Mouse (Mus musculus) heart, postnatal 0 days (tissue): ENCODE results near the gene Irf2bp1. TPM values are rescaled to one million over a fixed set of nuclear protein-coding genes. Genes with fewer than 3 reads are reported as not detected.
A peak's percentile ranks its signal among the peaks of the same experiment; 100 is the strongest.

Source experiments
- ATAC-seq: fragments of 200-750 bp; cut with Nextera tagmentation; 2 replicates; pipeline ENCODE4 v1.8.0; 2017; ENCODE audit warnings: low read depth, moderate number of reproducible peaks, moderate library complexity; ENCODE audit not compliant: insufficient read depth
- DNase-seq: peaks from one replicate; pipeline ENCODE4 v3.0.0-alpha.2; 2016; ENCODE audit warnings: low spot score
- H3K27ac ChIP-seq: fragments of 300-500 bp; sonication (generic); 2 replicates; pipeline ENCODE4 v1.5.1; 2014; ENCODE audit warnings: low read depth, mild to moderate bottlenecking
- H3K27me3 ChIP-seq: fragments of 300-500 bp; sonication (generic); 2 replicates; pipeline ENCODE4 v1.6.1; 2014; ENCODE audit warnings: low read length, mixed read lengths; ENCODE audit not compliant: control insufficient read depth, insufficient read depth
- H3K36me3 ChIP-seq: fragments of 300-500 bp; sonication (generic); replicated peaks from 2 replicates; pipeline ENCODE4 v1.6.1; 2014; ENCODE audit warnings: low read length, mixed read lengths; ENCODE audit not compliant: control insufficient read depth, insufficient read depth
- H3K4me1 ChIP-seq: fragments of 300-500 bp; sonication (generic); 2 replicates; pipeline ENCODE4 v1.6.1; 2014; ENCODE audit warnings: antibody characterized with exemption; ENCODE audit not compliant: control insufficient read depth, insufficient read depth
- H3K4me2 ChIP-seq: fragments of 300-500 bp; sonication (generic); 2 replicates; pipeline ENCODE4 v1.6.1; 2014; ENCODE audit warnings: low read depth, mild to moderate bottlenecking, low read length, moderate library complexity
- H3K4me3 ChIP-seq: fragments of 300-500 bp; sonication (generic); 2 replicates; pipeline ENCODE4 v1.5.1; 2014; ENCODE audit warnings: low read depth, low read length
- H3K9ac ChIP-seq: fragments of 300-500 bp; sonication (generic); replicated peaks from 2 replicates; pipeline ENCODE4 v1.6.1; 2014; ENCODE audit warnings: low read depth, low read length, mixed read lengths
- H3K9me3 ChIP-seq: fragments of 300-500 bp; sonication (generic); replicated peaks from 2 replicates; pipeline ENCODE4 v1.6.1; 2016; ENCODE audit warnings: low read length; ENCODE audit not compliant: control insufficient read depth
- CTCF ChIP-seq: IDR thresholded peaks from 2 replicates; pipeline ENCODE4 v1.5.1; 2016; ENCODE audit warnings: antibody characterized with exemption, control low read depth, low read depth
- EP300 ChIP-seq: IDR thresholded peaks from 2 replicates; pipeline ENCODE4 v1.6.1; 2016; ENCODE audit warnings: antibody characterized with exemption, low read depth
- WGBS: fragments of 180-500 bp; shearing (Covaris S2); extraction: QIAGEN DNeasy Blood & Tissue Kit; methylation state at CpG from one replicate; pipeline ENCODE4 v1.1.7; 2014; 5-methylcytosine and 5-hydroxymethylcytosine counted together
- polyA plus RNA-seq: library from polyadenylated mRNA; unstranded; fragments of >200 nt; fragmentation: Nextera tagmentation; extraction: Ambion mirVana; gene quantifications from 2 replicates; pipeline ENCODE4 v1.2.1, GENCODE M21; 2015
- total RNA-seq: library from RNA; depleted of rRNA; stranded (reverse); fragments of >200 nt; gene quantifications from 2 replicates; pipeline ENCODE4 v1.2.3, GENCODE M21; 2014; ENCODE audit warnings: low replicate concordance

The Irf2bp1 gene
- total and polyA plus RNA-seq, 2 experiments from 2014 or later = 7.1 to 51.3 TPM

- Histone ChIP-seq H3K9me3 (no peaks in the 10 kb centered on the region), H3K36me3 (0 out of 2 replicates have a peak, but pooled peaks cover 14% of the 10 kb centered on the region), H3K4me3 (peak overlapping the region; percentile 75), H3K4me1 (peaks cover 14% of the 10 kb centered on the region), H3K4me2 (peak overlapping the region; percentile 91), H3K9ac (peak overlapping the region; percentile 77), H3K27ac (peak overlapping the region; percentile 90; the same call in 1 of the 2 replicates), H3K27me3 (no peaks in the 10 kb centered on the region)
- 6% methylated on average over 34 of the region's 34 CpGs for WGBS
- no peak for ATAC-seq
- TF ChIP-seq EP300 (no peak), CTCF (no peak)
- no peak for DNase-seq
Observed at GRCm38 (mm10) chr7:19004631-19005079, 811 bp downstream of the Irf2bp1 start.

- Histone ChIP-seq H3K9me3 (no peaks in the 10 kb centered on the region), H3K27me3 (no peaks in the 10 kb centered on the region), H3K27ac (no peak overlapping the region), H3K4me3 (no peak overlapping the region), H3K9ac (no peak overlapping the region), H3K4me1 (peaks cover 14% of the 10 kb centered on the region), H3K4me2 (peak overlapping the region; percentile 91; the same call in 1 of the 2 replicates), H3K36me3 (0 out of 2 replicates have a peak, but pooled peaks cover 14% of the 10 kb centered on the region)
- TF ChIP-seq EP300 (no peak), CTCF (no peak)
- WGBS = 85% methylated on average over 34 of the region's 34 CpGs
- ATAC-seq (no peak), DNase-seq (no peak)
Observed at GRCm38 (mm10) chr7:19005417-19006121, 1.7 kb downstream of the Irf2bp1 start.

- DNase-seq = peak; percentile 90
- no peak for TF ChIP-seq EP300
- peak; percentile 100 for TF ChIP-seq CTCF
- Histone ChIP-seq H3K4me2 (no peak overlapping the region), H3K27me3 (no peaks in the 10 kb centered on the region), H3K4me3 (no peak overlapping the region), H3K4me1 (peaks cover 14% of the 10 kb centered on the region), H3K36me3 (0 out of 2 replicates have a peak, but pooled peaks cover 14% of the 10 kb centered on the region), H3K27ac (no peak overlapping the region), H3K9me3 (no peaks in the 10 kb centered on the region), H3K9ac (no peak overlapping the region)
- 5% methylated on average over 12 of the region's 12 CpGs for WGBS
- peak; percentile 25; the same call in 1 of the 2 replicates for ATAC-seq
Observed at GRCm38 (mm10) chr7:19006476-19006875, 2.6 kb downstream of the Irf2bp1 start.

- no peaks in the 10 kb centered on the region for H3K27me3 ChIP-seq
- H3K36me3 ChIP-seq = 0 out of 2 replicates have a peak, but pooled peaks cover 14% of the 10 kb centered on the region
- no peak for TF ChIP-seq CTCF
- no peak for TF ChIP-seq EP300
- H3K9me3 ChIP-seq = no peaks in the 10 kb centered on the region
- no peak overlapping the region for H3K4me2 ChIP-seq
- H3K27ac ChIP-seq = no peak overlapping the region
- H3K4me3 ChIP-seq = no peak overlapping the region
- peaks cover 20% of the 10 kb centered on the region for H3K4me1 ChIP-seq
- no peak for DNase-seq
- no peak for ATAC-seq
- WGBS = 82% methylated on average over 13 of the region's 13 CpGs
- H3K9ac ChIP-seq = no peak overlapping the region
Observed at GRCm38 (mm10) chr7:19007026-19007977, 3.5 kb downstream of the Irf2bp1 start.

GRCm38 (mm10) chr7:19010581-19010980 lies 6.7 kb downstream of the Irf2bp1 start:
- no peaks in the 10 kb centered on the region for H3K9me3 ChIP-seq
- 79% methylated on average over 7 of the region's 7 CpGs for WGBS
- H3K27ac ChIP-seq = no peak overlapping the region
- TF ChIP-seq EP300 (no peak), CTCF (no peak)
- ATAC-seq = no peak
- H3K4me3 ChIP-seq = no peak overlapping the region
- no peak overlapping the region for H3K9ac ChIP-seq
- H3K4me2 ChIP-seq = no peak overlapping the region
- no peaks in the 10 kb centered on the region for H3K27me3 ChIP-seq
- no peak for DNase-seq
- 0 out of 2 replicates have a peak, but pooled peaks cover 8% of the 10 kb centered on the region for H3K4me1 ChIP-seq
- H3K36me3 ChIP-seq = 0 out of 2 replicates have a peak, but pooled peaks cover 9% of the 10 kb centered on the region
